Mouse (Mus musculus): ENCODE measurements around the gene Snrnp200. TPM values are rescaled to one million over a fixed set of nuclear protein-coding genes. Genes with fewer than 3 reads are reported as not detected.

Gene Snrnp200
- polyA plus RNA-seq (2015; fragmentation: Illumina TruSeq; extraction: RNeasy Lipid Tissue Mini Kit (QIAGEN cat#74804); ENCODE audit: insufficient read depth, low replicate concordance): 80.2 TPM

DNA sequence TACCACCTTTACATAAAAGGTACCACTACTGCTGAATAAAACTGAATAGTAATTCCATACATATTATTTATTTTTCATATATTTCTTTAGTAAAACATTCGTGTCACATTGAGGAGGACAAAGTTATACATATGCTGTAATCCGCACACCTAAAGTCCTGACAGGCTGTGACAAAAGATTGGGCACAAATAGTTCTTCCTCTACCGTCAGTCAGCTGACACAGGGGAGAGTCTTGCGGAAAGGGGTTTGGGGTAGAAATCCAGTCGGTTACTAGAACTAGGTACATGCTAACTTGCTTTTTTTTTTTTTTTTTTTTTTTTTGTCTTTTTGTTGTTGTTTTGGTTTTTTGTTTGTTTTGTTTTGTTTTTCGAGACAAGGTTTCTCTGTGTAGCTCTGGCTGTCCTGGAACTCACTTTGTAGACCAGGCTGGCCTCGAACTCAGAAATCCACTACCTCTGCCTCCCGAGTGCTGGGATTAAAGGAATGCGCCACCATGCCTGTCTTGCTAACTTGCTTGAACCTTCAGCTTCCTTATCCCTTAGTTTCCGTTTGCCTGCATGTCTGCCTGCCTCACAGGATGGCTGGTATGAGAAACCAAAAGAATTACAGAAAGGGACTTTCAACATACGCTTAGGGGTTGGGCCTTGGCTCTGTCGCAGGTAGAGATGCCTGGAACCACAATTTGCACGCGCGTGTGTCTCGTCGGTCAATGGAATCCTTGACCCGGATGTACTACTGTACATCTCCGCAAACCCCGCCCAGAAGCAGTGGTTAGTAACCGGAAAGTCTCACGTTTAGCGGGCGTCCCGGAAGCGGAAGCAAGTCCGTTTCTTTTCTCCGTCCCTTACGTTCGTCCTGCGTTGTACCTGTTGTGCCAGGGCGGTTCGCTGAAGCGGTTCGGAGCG is at the start of gene Snrnp200, which contains the start of gene 1810024B03Rik:
Gene Snrnp200 (plus strand): TSS at position 840 of the 905 bp plus-strand sequence.
Gene 1810024B03Rik (minus strand): TSS at position 734 of the 905 bp plus-strand sequence.

DNA sequence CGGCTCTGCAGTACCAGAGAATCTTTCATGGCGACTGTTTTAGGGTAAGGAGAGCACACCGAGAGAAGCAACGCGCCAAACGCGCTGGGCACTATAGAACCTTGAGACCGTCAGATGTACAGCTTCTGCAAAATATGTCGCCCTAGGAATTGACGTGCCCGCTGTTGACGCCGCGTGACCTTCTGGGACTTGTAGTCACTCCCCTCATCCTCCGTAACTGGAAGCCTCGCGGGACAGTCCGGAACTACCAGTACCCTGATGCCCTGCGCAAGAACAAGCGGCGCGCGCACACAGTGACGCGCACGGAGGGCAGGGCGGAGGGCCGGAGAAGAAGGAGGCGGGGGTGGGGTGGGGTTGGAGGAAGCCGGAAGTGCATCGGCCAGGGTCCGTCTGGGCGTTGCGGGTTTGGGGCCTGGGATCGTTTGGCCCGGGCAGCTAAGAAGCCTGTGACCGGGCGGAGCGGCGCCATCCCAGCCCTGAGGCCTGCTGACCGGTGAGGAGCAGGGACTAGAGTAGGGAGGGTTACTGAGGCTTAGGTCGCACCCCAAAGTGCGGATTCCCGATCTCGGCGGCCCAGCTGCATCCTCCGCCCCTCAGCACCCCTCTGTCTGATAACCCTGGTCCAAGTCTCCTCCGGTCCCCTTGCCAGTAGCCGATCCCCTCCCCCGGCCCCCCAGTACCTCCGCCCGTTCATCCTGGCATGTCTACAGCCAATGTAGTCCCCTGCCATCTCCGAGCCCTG is 39.6 kb downstream of the Snrnp200 start, which contains the start of the genes Ciao1 and Tmem127:
Gene Ciao1 (minus strand): TSS at position 225 of the 742 bp plus-strand sequence.
Gene Tmem127 (plus strand): TSS at position 317 of the 742 bp plus-strand sequence.

DNA sequence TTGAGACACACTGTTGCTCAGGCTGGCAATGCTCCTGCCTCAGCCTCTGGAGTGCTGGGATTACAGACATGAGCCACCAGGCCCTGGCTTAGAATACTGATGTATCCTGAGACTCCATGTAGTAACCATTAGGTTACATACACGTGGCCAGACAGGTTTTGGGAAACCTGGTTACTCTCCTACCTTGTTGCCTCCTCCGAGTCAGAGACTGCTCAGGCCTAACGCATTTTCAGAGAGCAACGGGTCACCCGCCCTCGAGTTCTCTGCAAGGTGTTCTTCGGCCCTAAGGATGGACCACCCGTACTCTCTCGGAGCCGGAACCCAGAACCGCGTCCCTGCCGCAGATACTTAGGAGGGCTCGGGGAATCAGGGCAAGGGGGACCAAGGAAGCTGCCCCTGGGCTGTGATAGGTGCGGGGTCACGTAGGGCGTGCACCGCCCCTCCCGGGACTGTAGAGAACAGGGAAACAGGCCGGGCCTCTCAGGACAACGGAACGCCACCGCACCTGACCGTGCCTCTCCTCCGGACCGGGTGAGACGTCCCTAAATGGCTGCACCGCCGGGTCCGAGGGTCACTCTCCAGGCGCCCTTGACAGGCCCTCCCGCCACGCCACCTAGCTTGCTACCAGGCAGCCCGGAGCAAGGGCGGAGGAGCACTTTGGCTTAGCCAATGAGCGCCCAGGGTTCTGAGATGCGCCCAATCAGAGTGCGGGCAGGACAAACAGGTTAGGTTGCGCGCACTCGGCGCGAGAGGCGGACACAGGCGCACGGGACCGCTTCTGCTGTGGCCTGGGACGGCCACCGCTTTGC is 61.5 kb downstream of the Snrnp200 start, which contains the start of gene Stard7:
Gene Stard7 (plus strand): TSS at position 728 of the 809 bp plus-strand sequence.

Other genes with a start within 250 kb of the Snrnp200 start
- gene Ap4e1, start 199.7 kb upstream of the Snrnp200 start, polyA plus RNA-seq (2015; fragmentation: Illumina TruSeq; extraction: RNeasy Lipid Tissue Mini Kit (QIAGEN cat#74804); ENCODE audit: insufficient read depth, low replicate concordance): 25.6 TPM
- gene Blvra, start 137.7 kb upstream of the Snrnp200 start, polyA plus RNA-seq (2015; fragmentation: Illumina TruSeq; extraction: RNeasy Lipid Tissue Mini Kit (QIAGEN cat#74804); ENCODE audit: insufficient read depth, low replicate concordance): 63.3 TPM
- gene Ncaph, start 74.4 kb upstream of the Snrnp200 start, polyA plus RNA-seq (2015; fragmentation: Illumina TruSeq; extraction: RNeasy Lipid Tissue Mini Kit (QIAGEN cat#74804); ENCODE audit: insufficient read depth, low replicate concordance): 13.5 TPM
- gene Itpripl1, start 64.9 kb upstream of the Snrnp200 start, polyA plus RNA-seq (2015; fragmentation: Illumina TruSeq; extraction: RNeasy Lipid Tissue Mini Kit (QIAGEN cat#74804); ENCODE audit: insufficient read depth, low replicate concordance): 18.3 TPM
- gene 1810024B03Rik, start 106 bp upstream of the Snrnp200 start, polyA plus RNA-seq (2015; fragmentation: Illumina TruSeq; extraction: RNeasy Lipid Tissue Mini Kit (QIAGEN cat#74804); ENCODE audit: insufficient read depth, low replicate concordance): 1.9 TPM
- 31.3 TPM for gene Ciao1, start 39.4 kb downstream of the Snrnp200 start, polyA plus RNA-seq (2015; fragmentation: Illumina TruSeq; extraction: RNeasy Lipid Tissue Mini Kit (QIAGEN cat#74804); ENCODE audit: insufficient read depth, low replicate concordance)
- gene Tmem127, start 39.5 kb downstream of the Snrnp200 start, polyA plus RNA-seq (2015; fragmentation: Illumina TruSeq; extraction: RNeasy Lipid Tissue Mini Kit (QIAGEN cat#74804); ENCODE audit: insufficient read depth, low replicate concordance): 71.3 TPM
- gene Stard7, start 61.8 kb downstream of the Snrnp200 start, polyA plus RNA-seq (2015; fragmentation: Illumina TruSeq; extraction: RNeasy Lipid Tissue Mini Kit (QIAGEN cat#74804); ENCODE audit: insufficient read depth, low replicate concordance): 131 TPM
- gene Dusp2, start 127.8 kb downstream of the Snrnp200 start, polyA plus RNA-seq (2015; fragmentation: Illumina TruSeq; extraction: RNeasy Lipid Tissue Mini Kit (QIAGEN cat#74804); ENCODE audit: insufficient read depth, low replicate concordance): 67.0 TPM
- gene Astl, start 130.3 kb downstream of the Snrnp200 start, polyA plus RNA-seq (2015; fragmentation: Illumina TruSeq; extraction: RNeasy Lipid Tissue Mini Kit (QIAGEN cat#74804); ENCODE audit: insufficient read depth, low replicate concordance): 0.17 TPM
- gene Adra2b, start 154.8 kb downstream of the Snrnp200 start, polyA plus RNA-seq (2015; fragmentation: Illumina TruSeq; extraction: RNeasy Lipid Tissue Mini Kit (QIAGEN cat#74804); ENCODE audit: insufficient read depth, low replicate concordance): 0.51 TPM
- 0.11 TPM for gene Gpat2, start 216.8 kb downstream of the Snrnp200 start, polyA plus RNA-seq (2015; fragmentation: Illumina TruSeq; extraction: RNeasy Lipid Tissue Mini Kit (QIAGEN cat#74804); ENCODE audit: insufficient read depth, low replicate concordance)
- 14.6 TPM for gene Fahd2a, start 236.2 kb downstream of the Snrnp200 start, polyA plus RNA-seq (2015; fragmentation: Illumina TruSeq; extraction: RNeasy Lipid Tissue Mini Kit (QIAGEN cat#74804); ENCODE audit: insufficient read depth, low replicate concordance)

Data from spleen, adult 10 weeks (tissue).